Mouse (Mus musculus) left cerebral cortex, postnatal 4 days (tissue): Measurements from ENCODE around the gene Clta. TPM values are rescaled to one million over a fixed set of nuclear protein-coding genes. Genes with fewer than 3 reads are reported as not detected.

Source experiments
- DNase-seq: peaks from one replicate; pipeline ENCODE4 v3.0.0-alpha.2; 2022
- intact Hi-C: fragments of 180-260 bp; cut with DNase I; formaldehyde crosslinking; loops from one replicate; pipeline ENCODE4 v1.15.1; 2025
- total RNA-seq, 2 experiments: library from RNA; stranded (reverse); gene quantifications; 2 replicates each; pipeline ENCODE4 v1.2.3; 2021

Gene Clta
- total RNA-seq, 2 experiments from 2014 or later, result 333 to 337 TPM

DNA sequence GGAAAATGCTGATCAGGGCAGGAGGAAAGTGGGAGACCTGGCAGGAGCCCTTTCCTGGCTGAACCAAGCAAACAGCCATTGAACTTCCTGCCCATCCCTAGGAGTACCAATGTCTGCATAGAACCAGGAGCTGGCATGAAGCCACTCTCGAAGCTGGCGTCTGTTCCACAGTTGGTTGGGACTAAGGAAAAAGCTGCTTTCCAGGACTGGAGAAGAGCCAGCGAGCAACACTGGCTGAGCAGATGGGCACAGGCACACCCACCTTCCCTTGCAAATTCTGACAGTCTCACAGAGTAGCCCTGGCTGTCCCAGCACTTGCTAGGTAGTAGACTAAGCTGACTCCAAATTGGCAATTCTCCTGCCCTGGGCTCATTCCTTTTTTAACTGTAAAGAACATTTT lies 24.5 kb upstream of the Clta start:
- intact Hi-C loops, result loop anchor here (5.0 kb wide), 2 partner anchors 52 to 72 kb away; no protein-coding TSS in a partner anchor
- DNase-seq, result peak; percentile 97

DNA sequence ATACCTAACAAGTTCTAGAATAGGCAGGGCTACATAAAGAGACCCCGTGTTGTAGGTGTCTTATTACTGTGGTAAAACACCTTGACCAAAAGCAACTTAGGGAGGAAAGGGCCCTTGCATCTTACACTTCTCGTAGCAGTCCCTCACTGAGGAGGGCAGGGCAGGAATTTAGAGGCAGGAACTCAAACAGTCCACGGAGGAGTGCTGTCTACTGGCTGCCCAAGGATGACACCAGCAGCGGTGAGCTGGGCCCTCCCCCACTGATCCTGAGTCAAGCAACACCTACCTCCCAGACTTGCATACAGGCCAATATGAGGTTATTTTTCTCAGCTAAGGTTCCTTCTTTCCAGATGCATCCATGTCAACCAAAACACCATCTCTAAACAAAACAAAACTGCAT lies 24.0 kb upstream of the Clta start:
- DNase-seq, result no peak
- intact Hi-C loops, result loop anchor here (5.0 kb wide), 2 partner anchors 53 to 73 kb away; no protein-coding TSS in a partner anchor

DNA sequence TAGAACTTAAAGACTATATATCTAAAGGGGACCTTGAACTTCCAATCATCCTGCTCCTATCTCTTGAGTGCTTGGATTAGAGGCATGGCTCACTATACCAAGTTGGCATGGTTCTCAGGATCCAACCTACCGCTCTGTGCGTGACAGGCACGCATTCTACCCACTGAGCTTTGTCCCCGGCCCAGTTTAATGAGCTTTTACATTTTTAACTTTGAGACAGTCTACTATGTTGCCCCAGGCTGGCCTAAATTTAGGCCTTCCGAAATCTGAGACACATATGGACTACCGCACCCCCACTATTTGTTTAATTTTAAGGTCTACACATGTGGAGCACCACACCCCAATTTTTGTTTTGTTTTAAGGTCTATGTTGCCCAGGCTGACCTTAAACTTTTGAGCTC lies 23.4 kb upstream of the Clta start:
- DNase-seq, result no peak
- intact Hi-C loops, result loop anchor here (5.0 kb wide), 2 partner anchors 54 to 74 kb away; no protein-coding TSS in a partner anchor

DNA sequence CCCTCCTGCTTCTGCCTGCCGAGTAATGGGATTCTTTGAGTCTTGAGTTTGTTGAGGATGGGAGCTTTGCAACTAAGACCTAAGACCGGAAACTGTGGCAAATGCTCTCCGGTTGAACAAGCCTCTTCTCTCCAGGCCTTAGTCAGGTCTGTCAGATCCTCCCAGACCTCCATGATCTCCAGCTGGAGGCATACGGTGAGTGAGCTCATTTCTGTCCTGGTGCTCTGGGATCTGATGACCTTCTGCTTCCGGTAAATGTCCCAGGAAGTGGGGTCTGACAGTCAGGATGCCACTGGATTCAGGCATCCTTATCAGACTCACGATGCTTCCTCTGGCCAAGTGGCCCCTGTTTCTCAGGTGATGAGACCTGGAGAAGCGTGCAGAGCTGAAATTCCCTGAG lies 23.0 kb upstream of the Clta start:
- DNase-seq, result no peak
- intact Hi-C loops, result loop anchor here (5.0 kb wide), 2 partner anchors 54 to 74 kb away; no protein-coding TSS in a partner anchor

DNA sequence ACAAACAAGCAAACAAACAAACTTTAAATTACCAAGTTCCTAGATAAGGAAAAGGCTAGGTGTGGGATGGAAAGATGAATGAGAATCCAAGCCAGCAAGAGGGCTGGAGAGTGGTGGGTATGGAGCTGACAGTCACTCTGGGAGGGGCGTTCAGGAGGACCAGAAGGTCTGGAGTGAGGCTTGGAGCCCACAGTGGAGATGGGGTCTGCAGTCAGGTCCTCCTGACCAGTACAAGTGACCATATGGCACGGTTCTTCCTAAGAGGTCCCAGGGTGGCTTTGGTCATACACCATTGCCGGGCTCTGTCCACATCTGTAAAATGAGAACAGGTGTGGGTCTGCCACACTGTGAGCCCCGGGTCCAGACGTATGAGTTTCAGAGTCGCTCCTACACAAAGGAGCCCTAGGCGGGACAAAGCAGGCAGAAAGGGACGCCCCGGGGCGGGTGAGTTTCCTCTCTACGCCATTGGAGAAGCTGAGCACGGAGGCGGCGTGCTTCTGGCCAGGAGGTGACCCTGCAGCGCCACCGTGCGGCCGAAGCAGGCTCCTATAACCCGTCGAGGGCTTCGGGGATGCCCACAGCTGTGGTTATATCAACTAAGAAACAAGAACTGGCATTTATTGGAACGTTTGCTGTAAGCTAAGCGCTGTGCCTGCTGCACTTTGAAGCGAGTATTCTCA lies 22.1 kb upstream of the Clta start:
- peak; percentile 95 for DNase-seq
- intact Hi-C loops, result loop anchor here (2.0 to 5.0 kb wide), 3 partner anchors 25 to 75 kb away; partner anchors contain the start of gene Glipr2

DNA sequence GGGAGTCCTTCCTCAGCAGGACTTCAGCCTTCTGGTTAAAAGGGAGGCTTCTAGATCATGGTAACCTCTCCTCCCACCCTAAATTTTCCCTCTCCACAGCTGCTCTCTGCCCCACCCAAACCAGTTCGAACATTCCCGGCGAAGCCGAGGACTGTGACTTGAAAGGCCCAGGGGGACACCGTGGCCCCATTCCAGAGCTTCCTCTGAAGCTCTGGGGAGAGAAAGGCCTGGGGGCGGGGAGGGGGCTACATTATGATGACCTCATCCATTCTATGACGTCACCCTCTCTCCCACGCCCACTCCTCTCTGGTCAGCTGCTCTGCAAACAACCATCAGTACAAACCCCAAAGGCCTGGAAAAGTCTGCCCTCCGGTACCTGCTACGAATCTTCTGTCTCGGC lies 21.1 kb upstream of the Clta start, which contains the start of gene Ccin:
Ccin (plus strand) TSS at position 303 of the 400 bp plus-strand sequence.
- no peak for DNase-seq
- intact Hi-C loops, result loop anchor here (2.0 to 5.0 kb wide), 3 partner anchors 26 to 76 kb away; partner anchors contain the start of gene Glipr2

DNA sequence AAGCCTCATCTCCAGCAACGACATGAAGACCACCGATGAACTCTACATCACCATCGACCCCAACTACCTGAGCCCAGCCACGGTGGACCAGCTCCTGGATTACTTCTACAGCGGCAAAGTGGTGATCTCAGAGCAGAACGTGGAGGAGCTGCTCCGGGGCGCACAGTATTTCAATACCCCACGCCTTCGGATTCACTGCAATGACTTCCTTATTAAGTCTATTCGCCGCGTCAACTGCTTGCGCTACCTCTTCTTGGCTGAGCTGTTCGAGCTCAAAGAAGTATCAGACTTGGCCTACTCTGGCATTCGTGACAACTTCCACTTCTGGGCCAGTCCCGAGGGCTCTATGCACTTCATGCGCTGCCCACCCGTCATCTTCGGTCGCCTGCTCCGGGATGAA lies 20.5 kb upstream of the Clta start:
- DNase-seq, result no peak
- intact Hi-C loops, result loop anchor here (2.0 to 5.0 kb wide), 3 partner anchors 27 to 76 kb away; partner anchors contain the start of gene Glipr2

DNA sequence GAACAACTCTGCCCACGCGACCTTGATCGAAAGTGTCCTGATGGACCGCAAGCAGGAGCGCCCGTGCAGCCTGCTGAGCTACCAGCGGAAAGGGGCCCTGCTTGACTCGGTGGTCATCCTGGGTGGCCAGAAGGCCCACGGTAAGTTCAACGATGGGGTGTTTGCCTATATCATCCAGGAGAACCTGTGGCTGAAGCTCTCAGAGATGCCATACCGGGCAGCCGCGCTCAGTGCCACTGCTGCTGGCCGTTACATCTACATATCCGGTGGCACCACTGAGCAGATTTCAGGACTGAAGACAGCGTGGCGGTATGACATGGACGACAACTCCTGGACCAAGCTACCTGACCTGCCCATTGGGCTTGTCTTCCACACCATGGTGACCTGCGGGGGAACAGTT lies 19.9 kb upstream of the Clta start:
- intact Hi-C loops, result loop anchor here (5.0 kb wide), 2 partner anchors 57 to 77 kb away; no protein-coding TSS in a partner anchor
- no peak for DNase-seq

DNA sequence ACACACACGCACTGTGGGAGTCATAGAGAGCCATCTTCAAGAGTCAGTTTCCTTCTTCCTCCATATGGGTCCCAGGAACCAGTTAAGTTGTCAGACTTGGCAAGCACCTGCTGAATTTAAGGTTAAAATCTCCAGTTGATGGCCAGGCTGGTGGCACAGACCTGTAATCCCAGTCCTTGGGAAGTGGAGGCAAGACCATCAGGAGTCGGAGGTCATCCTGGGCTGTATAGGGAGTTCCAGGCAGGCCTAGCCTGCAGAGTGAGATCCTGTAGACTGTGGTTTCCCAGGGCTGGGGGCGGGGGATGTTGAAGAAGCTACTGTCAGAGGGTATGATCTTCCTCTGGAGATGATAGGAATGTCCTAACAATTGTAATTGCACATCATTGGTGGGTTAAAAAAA lies 15.3 kb upstream of the Clta start:
- intact Hi-C loops, result no loop called here
- no peak for DNase-seq

DNA sequence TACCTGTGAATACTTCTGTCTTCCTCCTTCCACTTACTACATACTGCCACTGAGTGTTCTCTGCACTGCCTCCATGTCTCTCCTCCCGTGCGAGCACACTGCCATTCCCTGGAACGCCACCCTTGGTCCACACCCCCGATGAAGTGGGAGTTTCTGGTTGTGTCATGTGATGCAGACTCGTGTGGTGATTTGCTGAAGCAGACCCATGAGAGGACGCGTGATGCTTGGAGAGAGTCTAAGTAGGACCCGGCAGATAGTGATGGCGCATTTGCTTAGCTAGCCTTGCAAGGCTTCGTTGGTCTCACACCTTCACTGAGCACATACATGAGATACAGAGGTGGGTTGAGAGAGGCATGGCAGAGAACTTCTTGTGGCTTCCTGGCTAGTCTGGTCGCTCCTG lies 11.2 kb upstream of the Clta start:
- DNase-seq, result no peak
- intact Hi-C loops, result no loop called here

DNA sequence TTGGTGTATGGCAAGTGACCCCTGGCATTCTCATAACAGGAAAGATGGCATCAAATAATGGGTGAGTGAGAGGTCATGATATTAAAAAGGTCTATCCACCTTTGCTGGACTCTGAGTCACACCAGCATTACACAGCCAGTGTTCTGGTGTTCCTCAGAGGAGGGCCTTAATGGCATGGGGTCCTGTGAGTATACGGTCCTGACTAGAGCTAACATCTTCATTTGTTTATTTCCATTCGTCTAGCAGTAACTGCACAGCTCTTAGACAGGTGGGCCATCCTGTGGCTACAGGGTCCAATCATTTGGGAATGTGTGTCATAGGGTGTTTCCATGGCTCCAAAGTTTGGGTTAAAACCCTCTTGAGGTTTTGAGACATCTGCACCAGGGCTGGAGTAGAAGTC lies 9.9 kb upstream of the Clta start:
- DNase-seq, result no peak
- intact Hi-C loops, result no loop called here

DNA sequence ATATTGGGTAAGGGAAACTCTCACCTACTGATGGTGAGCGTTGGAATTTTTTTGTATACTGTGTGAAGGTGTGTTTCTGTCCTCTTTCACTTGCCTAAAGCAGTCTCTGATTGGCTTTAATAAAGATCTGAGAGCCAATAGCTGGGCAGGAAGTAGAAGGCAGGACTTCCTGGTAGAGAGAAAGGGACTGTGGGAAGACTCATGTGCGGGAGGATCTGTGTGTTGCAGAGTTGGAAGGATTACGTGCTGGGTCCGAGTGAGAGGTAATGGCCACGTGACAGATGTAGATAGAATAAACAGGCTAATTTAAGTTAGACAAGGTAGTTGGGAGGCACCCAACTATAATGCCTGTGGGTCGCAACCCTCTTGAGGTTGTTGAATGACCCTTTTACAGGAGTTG lies 630 bp upstream of the Clta start:
- intact Hi-C loops, result no loop called here
- DNase-seq, result no peak

DNA sequence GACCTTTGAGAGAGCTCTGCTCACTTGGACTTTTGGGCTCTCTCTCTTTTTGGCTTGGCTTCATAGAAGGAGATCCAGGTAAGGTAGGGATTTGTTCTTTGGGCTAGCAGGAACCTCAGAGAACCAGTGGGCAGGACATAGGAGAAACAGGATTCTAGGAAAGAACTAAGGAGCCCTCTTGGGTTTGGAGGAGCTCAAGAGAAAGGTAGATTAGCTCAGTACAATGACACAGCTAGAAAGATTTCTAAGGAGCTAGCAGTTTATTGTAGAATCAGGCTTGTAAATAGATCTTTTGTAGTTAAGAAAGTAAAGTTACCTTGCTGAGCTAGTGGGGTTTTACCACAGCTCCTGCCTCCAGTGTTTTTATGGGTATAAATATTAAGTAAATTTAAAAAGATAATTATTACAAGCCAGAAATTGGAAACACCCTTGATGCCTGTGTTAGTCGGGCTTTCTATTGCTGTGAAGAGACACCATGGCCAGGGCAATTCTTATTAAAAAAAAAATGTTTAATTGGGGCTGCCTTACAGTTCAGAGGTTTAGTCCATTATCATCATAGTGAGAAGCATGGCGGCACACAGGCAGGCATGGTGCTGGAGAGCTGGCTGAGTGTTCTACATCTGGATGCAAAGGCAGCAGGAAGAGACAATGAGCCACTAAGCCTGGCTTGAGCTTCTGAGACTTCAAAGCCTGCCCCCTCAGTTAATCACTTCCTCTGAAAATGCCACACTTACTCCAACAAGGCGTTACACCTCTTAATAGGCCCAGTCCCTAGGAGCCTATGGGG lies 564 bp downstream of the Clta start:
- DNase-seq, result no peak
- intact Hi-C loops, result no loop called here

DNA sequence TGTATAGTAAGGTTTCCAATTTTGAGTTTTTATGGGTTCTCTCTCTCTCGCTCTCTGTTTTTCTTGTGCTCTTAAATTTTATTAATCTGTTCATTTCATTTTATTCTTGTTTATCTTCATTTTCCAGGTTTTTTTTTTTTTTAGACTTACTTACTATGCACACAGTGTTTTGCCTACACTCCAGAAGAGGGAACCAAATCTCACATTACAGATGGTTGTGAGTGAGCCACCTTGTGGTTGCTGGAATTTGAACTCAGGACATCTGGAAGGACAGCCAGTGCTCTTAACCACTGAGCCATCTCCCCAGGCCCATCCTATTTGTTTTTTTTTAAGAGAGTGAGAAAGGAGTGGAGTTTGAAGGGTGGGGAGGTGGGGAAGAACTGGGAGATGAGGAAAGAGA lies 5.9 kb downstream of the Clta start:
- intact Hi-C loops, result no loop called here
- no peak for DNase-seq

DNA sequence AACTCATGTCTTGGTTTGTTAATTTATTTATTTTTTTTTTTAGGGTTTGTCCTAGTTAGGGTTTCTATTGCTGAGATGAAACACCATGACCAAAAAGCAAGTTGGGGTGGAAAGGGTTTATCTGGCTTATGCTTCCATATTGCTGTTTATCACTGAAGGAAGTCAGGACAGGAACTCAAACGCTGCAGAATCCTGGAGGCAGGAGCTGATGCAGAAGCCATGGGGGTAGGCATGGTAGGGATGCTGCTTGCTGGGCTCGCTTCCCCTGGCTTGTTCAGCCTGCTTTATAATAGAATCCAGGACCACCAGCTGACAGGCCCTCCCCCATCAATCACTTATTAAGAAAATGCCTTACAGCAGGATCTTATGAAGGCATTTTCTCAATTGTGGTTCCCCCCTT lies 6.6 kb downstream of the Clta start:
- no peak for DNase-seq
- intact Hi-C loops, result no loop called here

DNA sequence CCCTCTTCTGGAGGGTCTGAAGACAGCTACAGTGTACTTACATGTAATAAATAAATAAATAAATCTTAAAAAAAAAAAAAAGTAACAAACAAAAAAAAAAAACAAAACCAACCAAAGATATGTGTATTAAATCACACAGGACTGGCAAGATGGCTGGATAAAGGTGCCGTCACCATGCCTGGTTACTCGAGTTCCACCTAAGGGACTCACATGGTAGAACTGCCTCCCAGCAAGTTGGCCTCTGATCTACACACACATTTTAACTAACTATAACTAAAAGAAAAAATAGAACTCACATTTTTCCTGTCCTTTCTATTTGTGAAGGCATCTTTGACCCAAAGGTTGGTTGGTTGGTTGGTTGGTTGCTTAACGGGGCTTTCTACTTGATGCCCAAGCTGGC lies 7.5 kb downstream of the Clta start:
- intact Hi-C loops, result no loop called here
- no peak for DNase-seq

DNA sequence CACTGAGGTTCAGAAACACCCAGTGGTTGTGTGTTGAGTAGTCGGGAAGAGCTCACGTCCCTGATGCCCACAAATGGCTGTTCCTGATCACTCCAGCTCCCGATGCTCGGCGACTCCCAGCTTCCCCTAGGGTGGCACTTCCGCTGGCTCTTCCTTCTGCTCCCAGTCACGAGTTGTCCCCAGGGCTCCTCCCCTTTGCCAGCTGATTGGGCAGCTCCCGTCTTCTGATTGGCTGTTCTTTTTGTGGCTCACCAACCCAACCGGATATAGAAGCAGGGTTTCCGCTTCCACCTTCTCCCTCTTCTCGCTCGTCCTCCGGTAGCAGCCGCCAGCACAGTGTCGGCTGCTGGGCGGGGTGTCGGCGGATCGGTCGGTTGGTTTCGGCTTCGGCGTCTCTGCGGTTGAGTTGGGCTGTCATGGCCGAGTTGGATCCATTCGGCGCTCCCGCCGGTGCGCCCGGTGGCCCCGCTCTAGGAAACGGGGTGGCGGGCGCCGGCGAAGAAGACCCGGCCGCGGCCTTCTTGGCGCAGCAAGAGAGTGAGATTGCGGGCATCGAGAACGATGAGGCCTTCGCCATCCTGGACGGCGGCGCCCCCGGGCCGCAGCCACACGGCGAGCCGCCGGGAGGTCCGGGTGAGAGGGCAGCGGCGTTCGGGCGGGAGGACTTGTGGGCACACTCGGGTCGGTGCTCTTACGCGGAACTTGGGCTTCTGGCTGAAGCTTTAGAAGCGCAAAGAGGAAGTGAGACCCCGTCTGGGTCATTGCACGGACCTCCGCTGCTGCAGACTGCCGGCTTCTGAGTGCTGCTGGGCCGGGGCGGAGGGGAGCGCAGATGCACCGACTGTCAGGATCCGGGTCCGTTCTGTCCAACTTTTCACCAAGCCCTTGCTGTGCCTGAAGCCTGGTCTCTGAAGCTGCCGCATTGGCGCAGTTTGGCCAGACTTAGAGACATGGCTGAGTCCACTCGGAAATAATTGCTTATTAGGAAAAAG lies 8.4 kb downstream of the Clta start:
- DNase-seq, result peak; percentile 96
- intact Hi-C loops, result no loop called here

DNA sequence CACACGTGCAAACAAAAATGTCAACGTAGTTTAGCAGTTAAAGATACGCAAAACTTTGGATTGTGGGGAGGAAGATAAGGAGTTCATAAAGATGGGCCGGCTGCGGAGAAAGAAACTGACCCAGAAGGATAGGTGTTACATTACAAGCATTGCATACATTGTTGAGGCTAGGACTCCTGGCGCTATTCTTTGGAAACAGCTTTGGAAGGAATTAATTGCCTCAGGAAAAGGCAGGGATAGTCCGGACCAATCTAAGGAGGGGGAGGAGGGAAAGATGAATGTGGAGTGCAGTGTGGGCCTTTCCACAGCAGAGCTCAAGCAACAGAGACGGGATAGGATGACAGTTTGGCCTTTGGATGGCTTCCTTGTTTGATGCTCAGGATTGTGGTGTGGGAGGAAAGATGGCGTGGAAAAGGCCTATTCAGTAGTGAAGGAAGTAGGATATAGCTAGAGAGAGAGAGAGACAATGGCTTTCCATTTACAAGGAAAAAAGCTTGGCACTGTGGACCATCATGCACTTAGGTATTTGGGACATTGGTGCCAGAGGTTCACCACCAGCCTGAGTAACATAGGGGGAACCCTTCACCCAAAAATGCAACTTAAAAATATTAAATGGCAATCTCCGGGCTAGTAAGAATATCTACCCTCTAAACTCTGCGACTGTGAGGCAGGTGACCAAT lies 9.3 kb downstream of the Clta start:
- intact Hi-C loops, result no loop called here
- no peak for DNase-seq

DNA sequence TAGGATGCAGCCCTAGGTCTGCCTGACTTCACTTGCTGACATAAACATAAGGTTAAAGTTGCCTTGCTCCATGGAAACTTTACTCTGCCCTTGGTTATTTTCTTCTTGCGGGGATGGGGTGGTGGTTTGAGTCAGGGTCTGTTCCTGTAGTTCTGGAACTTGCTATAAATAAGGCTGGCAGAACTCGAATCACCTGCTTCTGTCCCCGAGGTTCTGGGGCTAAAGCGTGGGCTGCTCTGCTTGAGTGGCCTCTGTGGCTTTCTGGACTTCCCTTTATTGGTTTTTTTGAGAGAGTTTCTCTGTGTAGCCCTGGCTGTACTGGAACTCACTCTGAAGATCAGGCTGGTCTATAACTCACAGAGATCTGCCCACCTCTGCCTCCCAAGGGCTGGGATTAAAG lies 11.8 kb downstream of the Clta start:
- intact Hi-C loops, result no loop called here
- no peak for DNase-seq

DNA sequence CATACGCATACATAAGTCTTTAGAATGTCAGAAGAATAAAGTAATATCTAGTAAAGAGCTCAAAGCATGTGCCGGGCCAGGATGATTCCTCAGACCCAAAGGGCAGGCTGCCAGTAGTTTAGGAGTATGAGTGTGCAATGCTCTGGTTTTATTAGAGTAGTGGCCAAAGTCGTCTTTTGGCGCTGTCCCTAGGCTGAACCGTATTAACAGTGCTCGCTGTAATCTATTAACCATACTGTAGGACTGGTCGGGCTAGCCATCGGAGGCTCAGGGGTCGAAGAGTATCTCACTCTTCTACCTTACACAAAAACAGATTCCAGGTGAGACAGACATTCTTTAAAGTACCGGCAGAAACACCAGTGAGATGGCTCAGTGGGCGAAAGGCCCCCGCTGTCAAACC lies 12.5 kb downstream of the Clta start:
- intact Hi-C loops, result no loop called here
- DNase-seq, result no peak
